Mouse (Mus musculus) lung, postnatal 0 days (tissue): ENCODE measurements around the gene Lkaaear1.

ENCODE experiments used
- CTCF ChIP-seq: IDR thresholded peaks from 2 replicates; pipeline ENCODE4 v1.5.1; 2016; ENCODE audit warnings: antibody characterized with exemption, mild to moderate bottlenecking
- EP300 ChIP-seq: IDR thresholded peaks from 2 replicates; pipeline ENCODE4 v1.6.1; 2016; ENCODE audit warnings: antibody characterized with exemption, mild to moderate bottlenecking, control low read depth

DNA sequence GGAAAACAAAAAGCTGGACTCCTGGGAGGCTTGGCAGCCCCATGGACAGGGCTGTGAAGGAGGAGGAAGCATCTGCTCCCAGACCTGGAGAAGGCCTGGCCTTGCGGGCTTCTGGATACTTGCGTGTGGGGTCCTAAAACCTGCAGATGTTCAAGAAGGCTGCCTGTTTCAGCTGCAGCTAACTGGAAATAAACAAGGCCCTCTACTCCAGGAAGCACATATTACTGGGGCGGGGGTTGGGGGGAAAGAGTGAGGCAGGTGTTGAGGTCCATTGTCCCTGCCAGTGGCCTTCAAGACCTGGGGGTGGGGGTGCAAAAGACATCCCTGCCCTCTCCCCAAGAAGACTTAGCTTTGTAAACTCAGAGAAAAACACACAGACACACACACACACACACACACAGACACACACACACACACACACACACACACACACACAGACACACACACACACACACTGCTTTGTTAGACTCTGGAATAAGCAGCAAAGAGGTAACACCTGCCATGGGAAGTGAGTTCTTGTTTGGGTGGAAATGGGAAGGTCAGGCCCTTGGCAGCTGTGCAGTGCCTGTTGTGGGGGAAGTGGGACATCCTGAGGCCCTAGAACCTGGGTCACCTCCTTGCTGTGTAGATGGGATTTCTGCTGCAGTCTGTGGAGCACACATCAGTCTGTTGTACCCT lies 35.5 kb downstream of the Lkaaear1 start:
- TF ChIP-seq EP300 (no peak), CTCF (no peak)
